Mouse (Mus musculus) forebrain, embryonic 14.5 days (tissue): ENCODE results near the gene Rps26. TPM values are rescaled to one million over a fixed set of nuclear protein-coding genes. Genes with fewer than 3 reads are reported as not detected.

ENCODE experiments used
- ATAC-seq: fragments of 200-750 bp; cut with Nextera tagmentation; 2 replicates; pipeline ENCODE4 v1.8.0; 2017; ENCODE audit warnings: mild to moderate bottlenecking, moderate library complexity
- DNase-seq: peaks from one replicate; pipeline ENCODE4 v3.0.0-alpha.2; 2015; ENCODE audit warnings: low spot score
- H3K27ac ChIP-seq: fragments of 300-500 bp; sonication (generic); 2 replicates; pipeline ENCODE4 v1.5.1; 2014; ENCODE audit warnings: low read depth, mild to moderate bottlenecking, control low read depth, low read length, moderate library complexity
- H3K27me3 ChIP-seq: fragments of 300-500 bp; sonication (generic); replicated peaks from 2 replicates; pipeline ENCODE4 v1.6.1; 2014; ENCODE audit warnings: low read length, control low read depth, mixed read lengths; ENCODE audit not compliant: control insufficient read depth, insufficient read depth
- H3K36me3 ChIP-seq: fragments of 300-500 bp; sonication (generic); 2 replicates; pipeline ENCODE4 v1.6.1; 2014; ENCODE audit warnings: low read length, control low read depth; ENCODE audit not compliant: control insufficient read depth, insufficient read depth
- H3K4me1 ChIP-seq: fragments of 300-500 bp; sonication (generic); 2 replicates; pipeline ENCODE4 v1.6.1; 2014; ENCODE audit warnings: antibody characterized with exemption, low read length, control low read depth; ENCODE audit not compliant: control insufficient read depth, insufficient read depth
- H3K4me2 ChIP-seq: fragments of 300-500 bp; sonication (generic); 2 replicates; pipeline ENCODE4 v1.6.1; 2014; ENCODE audit warnings: mild to moderate bottlenecking, control low read depth, low read length
- H3K4me3 ChIP-seq: fragments of 300-500 bp; sonication (generic); 2 replicates; pipeline ENCODE4 v1.5.1; 2014; ENCODE audit warnings: low read depth, low read length, control low read depth
- H3K9ac ChIP-seq: fragments of 300-500 bp; sonication (generic); 2 replicates; pipeline ENCODE4 v1.6.1; 2014; ENCODE audit warnings: mild to moderate bottlenecking, low read length, control low read depth, moderate library complexity
- H3K9me3 ChIP-seq: fragments of 300-500 bp; sonication (generic); replicated peaks from 2 replicates; pipeline ENCODE4 v1.6.1; 2016; ENCODE audit warnings: low read length, control low read depth, mixed read lengths; ENCODE audit not compliant: control insufficient read depth
- WGBS: fragments of 180-500 bp; shearing (Covaris S2); extraction: QIAGEN DNeasy Blood & Tissue Kit; methylation state at CpG from one replicate; pipeline ENCODE4 v1.1.7; 2014; 5-methylcytosine and 5-hydroxymethylcytosine counted together
- microRNA-seq: library from miRNA; unstranded; fragments of <30 nt; microRNA quantifications from one replicate; pipeline ENCODE4, GENCODE M21; 2016
- polyA plus RNA-seq: library from polyadenylated mRNA; unstranded; fragments of >200 nt; fragmentation: Nextera tagmentation; extraction: Ambion mirVana; gene quantifications from 2 replicates; pipeline ENCODE4 v1.2.1, GENCODE M21; 2014

The Rps26 gene
- polyA plus RNA-seq, 1 experiment from 2014 or later = 721 TPM

DNA sequence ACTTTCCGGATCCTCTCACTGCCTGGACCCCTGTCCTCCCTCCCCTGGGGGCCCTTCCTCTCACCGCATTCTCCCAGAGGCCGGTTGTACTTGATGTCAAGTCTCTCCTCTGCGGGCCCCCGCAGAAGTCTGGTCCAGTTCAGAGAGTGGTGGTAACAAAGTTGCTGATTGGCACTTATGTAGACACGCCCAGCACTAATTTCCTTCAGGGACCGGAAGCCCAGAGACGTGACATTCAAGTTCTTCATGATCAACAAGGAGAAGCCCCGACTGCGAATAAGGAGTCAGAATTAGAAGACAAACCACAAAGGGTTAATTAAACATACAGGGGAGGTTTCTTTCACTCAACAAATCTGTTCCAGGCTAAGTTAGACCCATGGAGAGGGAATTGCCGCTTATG is 48.2 kb downstream of the Rps26 start:
- H3K36me3 ChIP-seq = no peaks in the 10 kb centered on the region
- H3K9ac ChIP-seq = no peak overlapping the region
- ATAC-seq = no peak
- DNase-seq = no peak
- H3K27ac ChIP-seq = no peak overlapping the region
- H3K4me2 ChIP-seq = no peak overlapping the region
- no peaks in the 10 kb centered on the region for H3K9me3 ChIP-seq
- no peaks in the 10 kb centered on the region for H3K27me3 ChIP-seq
- 78% methylated on average over 11 of the region's 11 CpGs for WGBS
- no peak overlapping the region for H3K4me3 ChIP-seq
- no peaks in the 10 kb centered on the region for H3K4me1 ChIP-seq

DNA sequence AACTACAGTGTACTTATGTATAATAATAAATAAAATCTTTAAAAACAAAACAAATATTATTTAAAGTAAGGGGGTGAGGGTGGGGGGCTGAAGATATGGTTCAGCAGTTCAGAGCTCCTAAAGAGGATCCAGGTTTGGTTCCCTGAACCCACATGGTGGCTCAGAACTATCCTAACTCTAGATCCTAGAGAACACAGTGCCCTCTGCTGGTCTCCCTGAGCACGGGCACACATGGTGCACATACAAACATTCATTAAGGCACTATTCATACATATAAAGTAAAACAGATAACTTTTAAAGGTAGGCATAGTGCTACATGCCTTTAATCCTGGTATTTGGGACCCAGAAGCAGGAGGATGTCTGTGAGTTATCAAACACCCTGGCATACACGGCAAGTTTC is 51.5 kb downstream of the Rps26 start:
- ATAC-seq (no peak), DNase-seq (no peak)
- no peaks in the 10 kb centered on the region for H3K27me3 ChIP-seq
- no peaks in the 10 kb centered on the region for H3K9me3 ChIP-seq
- no peak overlapping the region for H3K4me3 ChIP-seq
- H3K4me2 ChIP-seq = no peak overlapping the region
- 93% methylated on average over 2 of the region's 2 CpGs for WGBS
- no peak overlapping the region for H3K9ac ChIP-seq
- H3K27ac ChIP-seq = no peak overlapping the region
- H3K36me3 ChIP-seq = no peaks in the 10 kb centered on the region
- no peaks in the 10 kb centered on the region for H3K4me1 ChIP-seq

Small RNAs within 50 kb of the gene (microRNA-seq; reads per million reads assigned to microRNA genes)
- not detected for gene Mir6917

Other genes starting within 250 kb of the Rps26 start
- gene Ankrd52, start 249.6 kb downstream of the Rps26 start, polyA plus RNA-seq = 6.8 and 10.3 TPM in 2 replicates
- gene Slc39a5, start 225.5 kb downstream of the Rps26 start, polyA plus RNA-seq = not detected in 2 replicates
- gene Nabp2, start 215.3 kb downstream of the Rps26 start, polyA plus RNA-seq = 147 and 180 TPM in 2 replicates
- gene Rnf41, start 215.1 kb downstream of the Rps26 start, polyA plus RNA-seq = 94.2 and 107 TPM in 2 replicates
- 178 and 201 TPM in 2 replicates for gene Smarcc2, start 167.5 kb downstream of the Rps26 start, polyA plus RNA-seq
- 732 and 818 TPM in 2 replicates for gene Myl6, start 132.6 kb downstream of the Rps26 start, polyA plus RNA-seq
- gene Myl6b, start 128.1 kb downstream of the Rps26 start, polyA plus RNA-seq = 4.6 and 5.8 TPM in 2 replicates
- 4.7 and 6.3 TPM in 2 replicates for gene Esyt1, start 100.9 kb downstream of the Rps26 start, polyA plus RNA-seq
- gene Zc3h10, start 79.0 kb downstream of the Rps26 start, polyA plus RNA-seq = 16.2 and 18.2 TPM in 2 replicates
- 2,276 and 3,259 TPM in 2 replicates for gene Rpl41, start 77.4 kb downstream of the Rps26 start, polyA plus RNA-seq
- gene Pa2g4, start 60.8 kb downstream of the Rps26 start, polyA plus RNA-seq = 177 and 187 TPM in 2 replicates
- gene Erbb3, start 37.1 kb downstream of the Rps26 start, polyA plus RNA-seq = 0.17 and 0.40 TPM in 2 replicates
- gene Ikzf4, start 19.2 kb upstream of the Rps26 start, polyA plus RNA-seq = 6.5 and 9.2 TPM in 2 replicates
- 9.1 and 9.8 TPM in 2 replicates for gene Suox, start 47.3 kb upstream of the Rps26 start, polyA plus RNA-seq
- 89.4 and 98.8 TPM in 2 replicates for gene Rab5b, start 69.5 kb upstream of the Rps26 start, polyA plus RNA-seq
- gene Pmel, start 77.4 kb upstream of the Rps26 start, polyA plus RNA-seq = 0.27 and 0.83 TPM in 2 replicates
- gene Cdk2, start 78.3 kb upstream of the Rps26 start, polyA plus RNA-seq = 41.0 and 43.8 TPM in 2 replicates
- 3.8 and 4.5 TPM in 2 replicates for gene Dgka, start 118.1 kb upstream of the Rps26 start, polyA plus RNA-seq
- gene Pym1, start 121.1 kb upstream of the Rps26 start, polyA plus RNA-seq = 48.4 and 55.4 TPM in 2 replicates
- gene Mmp19, start 164.2 kb upstream of the Rps26 start, polyA plus RNA-seq = 0.37 and 0.62 TPM in 2 replicates
- gene Dnajc14, start 177.3 kb upstream of the Rps26 start, polyA plus RNA-seq = 40.6 and 47.6 TPM in 2 replicates
- gene Tmem198b, start 177.6 kb upstream of the Rps26 start, polyA plus RNA-seq = 7.3 and 8.2 TPM in 2 replicates
- 218 and 228 TPM in 2 replicates for gene Sarnp, start 190.6 kb upstream of the Rps26 start, polyA plus RNA-seq
- gene Ormdl2, start 194.9 kb upstream of the Rps26 start, polyA plus RNA-seq = 30.9 and 44.3 TPM in 2 replicates